Mouse (Mus musculus) ovary, postnatal 36 days (tissue): ENCODE measurements around the gene Rad50.

Experiments
- DNase-seq: peaks from one replicate; pipeline ENCODE4 v3.0.0; 2022; ENCODE audit warnings: low spot score, mixed read lengths

Rad50 gene

DNA sequence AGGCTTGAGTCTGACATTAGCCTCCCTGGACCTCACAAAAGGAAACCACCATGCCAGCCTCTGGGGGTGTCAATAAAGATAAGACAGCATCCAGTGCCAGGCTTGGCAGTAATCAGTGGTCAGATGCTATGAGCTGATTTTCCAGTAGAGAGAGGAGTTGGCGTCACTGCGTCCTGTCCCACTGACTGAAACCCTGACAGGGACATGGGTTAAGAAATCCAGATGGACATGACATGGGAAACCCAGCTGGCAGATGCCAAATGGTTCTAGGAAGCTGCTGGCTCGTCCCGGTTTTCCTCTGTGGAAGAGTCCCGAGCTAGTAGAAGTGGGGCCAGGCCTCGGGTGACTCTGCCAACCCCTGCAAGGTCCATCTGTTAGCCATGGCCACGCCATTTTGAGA, 73.5 kb downstream of the Rad50 start:
- no peak for DNase-seq

GRCm38 (mm10) chr11:53632122-53632733, 74.9 kb downstream of the Rad50 start:
- DNase-seq: no peak

- DNase-seq: peak; percentile 36
Measured at GRCm38 (mm10) chr11:53627859-53628258, 79.3 kb downstream of the Rad50 start.

GRCm38 (mm10) chr11:53626802-53627373, 80.2 kb downstream of the Rad50 start:
- no peak for DNase-seq

GRCm38 (mm10) chr11:53624124-53624523, 83.0 kb downstream of the Rad50 start:
- no peak for DNase-seq

DNA sequence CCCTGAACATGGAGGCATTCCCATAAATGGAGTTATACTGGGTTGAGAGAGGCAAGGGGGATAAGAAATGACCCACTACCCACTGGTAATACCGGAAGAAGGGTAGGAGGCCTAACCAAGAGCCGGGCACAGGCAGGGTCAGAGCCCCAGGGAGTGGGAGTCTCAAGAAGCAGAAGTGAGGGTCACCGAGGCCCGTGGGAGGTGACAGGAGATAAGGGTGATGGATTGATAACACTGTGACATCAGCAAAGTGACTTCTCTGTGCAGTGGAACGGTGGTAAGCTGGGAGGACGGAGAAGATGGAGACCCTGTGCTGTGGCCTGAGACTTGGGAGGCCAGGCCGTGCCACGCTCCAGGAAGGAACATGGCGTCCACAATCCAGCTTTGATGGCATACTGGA, 83.5 kb downstream of the Rad50 start:
- no peak for DNase-seq

DNA sequence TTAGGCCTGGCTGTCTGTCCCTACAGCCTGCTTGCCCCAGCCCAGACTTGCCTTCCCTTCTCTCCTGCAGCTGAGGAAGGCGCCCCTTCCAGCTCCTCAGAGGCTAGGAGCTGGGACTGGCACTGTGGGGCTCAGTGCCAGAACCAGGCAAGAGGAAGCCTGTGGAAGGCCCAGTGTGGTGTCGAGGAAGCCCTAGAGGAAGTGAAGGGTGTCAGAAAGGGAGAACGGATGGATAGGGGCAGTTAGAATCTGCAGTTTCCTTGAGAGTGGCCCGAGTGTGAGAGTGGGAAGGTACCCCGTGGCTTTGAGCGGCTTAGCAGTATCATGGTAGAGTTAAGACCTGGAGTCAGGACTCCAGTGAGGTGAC, 84.7 kb downstream of the Rad50 start:
- DNase-seq: no peak

DNA sequence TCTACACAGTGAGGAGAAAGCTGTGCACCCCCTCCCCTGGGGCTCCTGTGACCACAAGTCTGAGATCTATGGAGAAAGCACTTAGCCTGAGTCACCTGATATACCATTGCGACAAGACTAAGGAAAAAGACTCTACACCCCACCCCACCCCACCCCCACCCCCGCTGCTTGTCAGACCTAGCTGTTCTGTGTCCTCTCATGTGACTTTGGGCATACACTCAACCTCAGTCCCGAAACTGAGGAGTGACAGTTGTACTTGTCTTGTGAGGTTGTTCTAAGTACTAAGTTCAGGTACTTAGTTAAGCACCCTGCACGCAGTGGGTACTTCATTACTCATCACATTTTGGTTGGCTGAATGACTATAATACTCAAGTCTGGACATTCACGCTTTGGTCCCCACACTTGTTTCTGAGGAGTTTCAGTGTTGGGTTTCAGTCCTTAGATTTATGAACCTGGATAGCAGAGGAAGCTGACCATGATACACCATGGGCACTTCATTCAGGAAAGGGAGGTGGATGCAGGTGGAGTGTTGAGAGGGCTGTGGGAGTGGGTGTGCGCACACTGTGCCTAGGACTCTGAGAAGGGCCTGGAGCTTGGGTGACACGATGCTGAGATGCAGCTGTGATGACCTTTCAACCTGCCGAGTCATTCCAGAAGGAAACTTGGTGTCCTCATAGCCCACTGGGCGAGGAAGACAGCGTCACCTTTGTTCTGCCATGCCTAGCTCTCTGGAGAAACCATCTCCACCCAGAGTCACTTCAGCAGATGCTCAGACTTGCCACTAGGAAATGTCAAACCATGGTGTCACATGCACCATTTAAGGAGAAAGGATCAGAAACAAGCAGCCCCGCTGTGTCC, 85.3 kb downstream of the Rad50 start:
- no peak for DNase-seq

DNA sequence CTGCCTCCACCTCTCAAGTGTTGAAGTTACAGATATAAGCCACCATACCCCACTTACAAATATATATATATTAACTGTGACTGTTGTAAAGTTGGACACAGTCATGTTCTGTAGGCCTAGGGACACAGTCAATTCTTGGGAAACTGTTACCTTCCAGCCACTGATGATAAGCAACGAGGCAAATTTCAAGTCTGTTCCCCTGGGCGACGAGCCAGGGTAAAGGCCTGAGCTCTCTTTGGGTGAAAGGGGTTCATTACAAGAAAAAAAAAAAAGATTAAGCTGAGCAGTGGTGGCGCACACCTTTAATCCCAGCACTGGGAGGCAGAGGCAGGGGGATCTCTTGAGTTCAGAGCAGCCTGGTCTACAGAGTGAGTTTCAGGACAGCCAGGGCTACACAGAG, 87.0 kb downstream of the Rad50 start:
- no peak for DNase-seq

- DNase-seq: no peak
Measured at GRCm38 (mm10) chr11:53619428-53619827, 87.7 kb downstream of the Rad50 start.

DNA sequence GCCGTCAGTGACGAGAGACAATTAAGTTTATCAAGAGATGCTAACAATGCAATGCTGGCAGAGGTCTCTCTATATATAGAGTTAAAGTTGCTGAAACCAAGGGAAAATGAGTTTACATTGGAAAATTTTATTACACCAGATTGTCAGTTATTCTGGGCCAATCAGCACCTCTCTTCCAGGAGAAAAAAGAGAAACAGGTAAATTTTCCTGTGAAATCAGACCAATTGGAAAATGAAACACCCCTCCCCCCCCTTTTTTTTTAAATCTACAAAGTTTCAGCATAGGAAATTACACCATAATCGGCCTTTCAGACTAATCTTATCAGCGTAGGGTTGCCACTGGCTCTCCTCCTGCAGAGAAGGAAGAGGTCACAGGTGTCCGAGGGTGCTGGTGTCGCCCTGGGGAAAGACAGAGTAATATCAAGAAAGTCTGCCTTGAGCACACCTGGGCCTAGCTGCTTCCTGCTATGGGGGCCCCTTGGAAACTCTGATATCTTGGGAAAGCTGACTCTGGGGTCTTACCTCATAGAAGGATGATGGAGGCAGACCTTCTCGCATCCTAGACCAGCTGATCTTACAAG, 88.4 kb downstream of the Rad50 start, which contains the start of gene Il4:
Gene Il4, minus strand, starts transcription at position 51 of the 580 bp plus-strand sequence.
- no peak for DNase-seq

GRCm38 (mm10) chr11:53617562-53618109, 89.5 kb downstream of the Rad50 start:
- no peak for DNase-seq

- DNase-seq: no peak
Measured at GRCm38 (mm10) chr11:53616748-53617558, 90.2 kb downstream of the Rad50 start.

DNA sequence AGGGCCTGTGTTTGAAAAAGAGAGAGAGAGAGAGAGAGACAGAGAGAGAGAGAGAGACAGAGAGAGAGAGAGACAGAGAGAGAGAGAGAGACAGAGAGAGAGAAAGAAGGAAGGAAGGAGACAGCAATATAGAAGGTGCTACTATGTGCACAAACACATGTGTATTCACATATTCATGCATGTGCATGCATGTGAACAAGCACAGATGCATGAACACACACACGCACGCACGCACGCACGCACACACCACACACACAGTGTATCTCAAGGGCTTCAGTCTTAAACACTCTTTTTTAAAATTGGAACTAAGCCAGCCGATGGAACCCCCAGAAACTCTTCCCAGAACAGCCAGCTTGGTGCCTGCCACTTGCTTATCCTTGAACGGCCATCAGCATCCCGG, 91.5 kb downstream of the Rad50 start:
- no peak for DNase-seq

GRCm38 (mm10) chr11:53615172-53615571, 91.9 kb downstream of the Rad50 start:
- no peak for DNase-seq

- no peak for DNase-seq
Measured at GRCm38 (mm10) chr11:53609672-53610071, 97.4 kb downstream of the Rad50 start.

- no peak for DNase-seq
Measured at GRCm38 (mm10) chr11:53609231-53609630, 97.9 kb downstream of the Rad50 start.

DNA sequence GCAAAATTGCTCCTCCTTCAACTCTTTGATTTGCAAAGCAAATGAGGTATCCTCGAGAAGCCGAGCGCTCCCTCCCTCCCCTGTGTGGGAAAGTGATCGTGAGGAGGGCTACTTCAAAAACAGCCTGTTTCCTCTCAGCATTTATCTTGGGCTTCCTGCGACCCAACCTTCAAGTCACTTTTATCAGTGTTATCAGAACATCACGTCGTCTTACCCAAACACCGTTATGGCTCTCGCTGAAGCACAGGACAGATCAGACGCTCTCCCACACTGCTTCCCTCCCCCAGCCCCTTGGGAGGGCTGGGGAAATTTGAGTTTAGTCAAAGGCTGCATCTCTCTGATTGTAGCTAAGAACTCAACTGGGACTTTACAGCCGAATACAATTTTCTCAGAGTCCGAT, 101.5 kb downstream of the Rad50 start:
- DNase-seq: no peak

- no peak for DNase-seq
Measured at GRCm38 (mm10) chr11:53604983-53605382, 102.1 kb downstream of the Rad50 start.
